ENCODE assay signal across 8 mouse cellular contexts in the genomic region with DNA sequence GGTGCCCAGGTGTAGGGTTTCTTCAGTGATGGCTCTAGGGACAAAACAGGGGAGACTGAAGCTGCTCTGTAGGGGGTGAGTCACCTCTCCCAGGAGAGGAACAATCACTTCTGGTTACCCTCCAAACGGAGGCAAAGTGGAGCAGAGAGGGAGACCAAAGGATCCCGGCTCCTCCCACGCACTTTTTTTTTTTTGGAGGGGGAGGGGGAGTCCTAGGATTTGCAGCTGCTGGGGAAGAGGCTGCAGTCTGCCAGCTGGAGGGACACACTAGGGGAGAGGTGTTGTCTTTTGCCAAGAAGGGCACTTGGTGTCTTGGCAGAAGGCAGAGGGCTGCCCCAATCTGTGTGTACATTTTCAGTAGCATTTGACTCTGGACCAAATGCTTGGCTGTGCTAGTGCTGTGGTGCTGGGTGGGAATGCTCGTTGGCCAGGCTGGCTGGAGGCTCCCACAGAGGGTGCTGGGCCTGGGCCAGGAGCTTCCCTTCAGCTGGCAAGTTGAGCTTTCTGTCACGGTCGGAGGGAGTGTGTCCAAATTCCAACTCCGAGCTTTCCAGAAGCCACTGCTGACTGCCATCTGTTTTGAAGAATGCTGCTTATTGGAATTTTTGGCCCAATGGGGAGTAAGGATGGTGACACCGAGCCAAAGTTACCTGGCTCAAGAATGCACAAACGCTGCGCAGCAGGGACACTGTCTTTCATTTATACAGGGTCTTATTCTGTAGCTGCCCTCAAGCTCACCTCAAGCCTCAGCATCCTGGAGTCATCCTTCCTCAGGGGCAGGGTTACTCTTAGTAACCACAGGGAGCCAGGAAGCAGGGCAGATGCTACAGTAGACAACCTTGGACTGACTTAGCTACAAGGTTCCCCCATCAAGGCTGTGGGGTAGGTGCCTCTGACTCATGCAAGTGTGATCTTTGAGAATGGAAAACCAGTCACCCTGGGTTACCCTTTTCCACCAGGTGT. TPM values are rescaled to one million over a fixed set of nuclear protein-coding genes. Genes with fewer than 3 reads are reported as not detected.
A peak's percentile ranks its signal among the peaks of the same experiment; 100 is the strongest.
DNase-seq lines count a peak whose midpoint lies in the region; ATAC-seq and TF ChIP-seq lines count a peak whose summit lies in the region.

No protein-coding gene starts in this region.

- no peak for ATAC-seq in forebrain, embryonic 11.5 days (replicated peaks; ENCODE audit: low FRiP score)
- ATAC-seq in heart, embryonic 14.5 days (ENCODE audit: insufficient number of reproducible peaks, insufficient read depth, low FRiP score, low read depth): peak; percentile 56
- no peak for ATAC-seq in liver, embryonic 13.5 days (ENCODE audit: low read depth)
- peak; percentile 85 for ATAC-seq in neural tube, embryonic 13.5 days (ENCODE audit: low read depth)

- WGBS in forebrain, embryonic 11.5 days: 21% methylated on average over 10 of the region's 10 CpGs
- WGBS in heart, embryonic 14.5 days: 17% methylated on average over 9 of the region's 10 CpGs
- WGBS in liver, embryonic 13.5 days (ENCODE audit: insufficient replicate concordance): 33% methylated on average over 10 of the region's 10 CpGs
- 13% methylated on average over 10 of the region's 10 CpGs for WGBS in neural tube, embryonic 13.5 days

- peak overlapping the region; percentile 55; the same call in 1 of the 2 replicates for H3K27ac ChIP-seq in forebrain, embryonic 11.5 days (ENCODE audit: low read depth, low read length)
- peak overlapping the region; percentile 89 to 91 for H3K27ac ChIP-seq in heart, embryonic 14.5 days (replicated peaks in 1 of 2; ENCODE audit: control insufficient read depth in 1 of 2, insufficient read depth in 1 of 2, low read depth in 2 of 2, low read length in 2 of 2)
- peak overlapping the region; percentile 87 for H3K27ac ChIP-seq in liver, embryonic 13.5 days
- H3K27ac ChIP-seq in neural tube, embryonic 13.5 days (replicated peaks): peak overlapping the region; percentile 86

- DNase-seq in brain, adult 2 months (ENCODE audit: low read depth, low spot score): peak; percentile 97
- no peak for DNase-seq in forebrain, embryonic 11.5 days (ENCODE audit: low spot score)
- peak; percentile 94 for DNase-seq in kidney, postnatal 14 days
- no peak for DNase-seq in liver, embryonic 13.5 days
- no peak for DNase-seq in T-cell, adult 2 months (ENCODE audit: low spot score)

- no peak for TF ChIP-seq CTCF in E14TG2a.4 (conservative IDR thresholded peaks at IDR 0.05; ENCODE audit: low read length)

- peaks cover 34% of the 10 kb centered on the region for H3K36me3 ChIP-seq in E14TG2a.4 (ENCODE audit: insufficient read depth, low read length)
- H3K36me3 ChIP-seq in forebrain, embryonic 11.5 days (ENCODE audit: control insufficient read depth, insufficient read depth, low read length): no peaks in the 10 kb centered on the region; the same call in 1 of the 2 replicates
- peaks cover 22% of the 10 kb centered on the region for H3K36me3 ChIP-seq in heart, embryonic 14.5 days (ENCODE audit: control insufficient read depth, insufficient read depth, low read length)
- H3K36me3 ChIP-seq in liver, embryonic 13.5 days: peaks cover 15% of the 10 kb centered on the region
- H3K36me3 ChIP-seq in neural tube, embryonic 13.5 days: peaks cover 23% of the 10 kb centered on the region

- peak overlapping the region; percentile 7; the same call in 1 of the 2 replicates for H3K9ac ChIP-seq in forebrain, embryonic 11.5 days (ENCODE audit: low read length)
- peak overlapping the region; percentile 70 for H3K9ac ChIP-seq in heart, embryonic 14.5 days (ENCODE audit: low read length)
- peak overlapping the region; percentile 45 for H3K9ac ChIP-seq in liver, embryonic 13.5 days
- H3K9ac ChIP-seq in neural tube, embryonic 13.5 days: peak overlapping the region; percentile 55; the same call in 1 of the 2 replicates

- H3K4me1 ChIP-seq in E14TG2a.4 (replicated peaks; ENCODE audit: low read depth, low read length): peaks cover 86% of the 10 kb centered on the region
- H3K4me1 ChIP-seq in forebrain, embryonic 11.5 days (replicated peaks; ENCODE audit: control insufficient read depth, insufficient read depth, low read length): peaks cover 3% of the 10 kb centered on the region; the same call in 1 of the 2 replicates
- H3K4me1 ChIP-seq in heart, embryonic 14.5 days (ENCODE audit: control insufficient read depth in 2 of 2, insufficient read depth in 2 of 2, low read length in 2 of 2): peaks cover 14 to 20% of the 10 kb centered on the region in 2 experiments
- peaks cover 46% of the 10 kb centered on the region for H3K4me1 ChIP-seq in liver, embryonic 13.5 days (replicated peaks)
- H3K4me1 ChIP-seq in neural tube, embryonic 13.5 days (replicated peaks): peaks cover 46% of the 10 kb centered on the region

- H3K27me3 ChIP-seq in E14TG2a.4 (ENCODE audit: insufficient read depth, low read length): no peaks in the 10 kb centered on the region
- H3K27me3 ChIP-seq in forebrain, embryonic 11.5 days (ENCODE audit: control insufficient read depth, insufficient read depth, low read length): no peaks in the 10 kb centered on the region
- no peaks in the 10 kb centered on the region for H3K27me3 ChIP-seq in heart, embryonic 14.5 days (ENCODE audit: control insufficient read depth, insufficient read depth, low read length)
- no peaks in the 10 kb centered on the region for H3K27me3 ChIP-seq in liver, embryonic 13.5 days
- H3K27me3 ChIP-seq in neural tube, embryonic 13.5 days: no peaks in the 10 kb centered on the region

- peak overlapping the region; percentile 76 for H3K4me3 ChIP-seq in E14TG2a.4 (replicated peaks; ENCODE audit: low read length)
- no peak overlapping the region for H3K4me3 ChIP-seq in forebrain, embryonic 11.5 days (ENCODE audit: low read depth, low read length)
- peak overlapping the region; percentile 22 to 23 for H3K4me3 ChIP-seq in heart, embryonic 14.5 days (ENCODE audit: control insufficient read depth in 1 of 2, insufficient read depth in 1 of 2, low read depth in 1 of 2, low read length in 2 of 2)
- H3K4me3 ChIP-seq in liver, embryonic 13.5 days (replicated peaks): peak overlapping the region; percentile 37
- peak overlapping the region; percentile 22 for H3K4me3 ChIP-seq in neural tube, embryonic 13.5 days

- no peaks in the 10 kb centered on the region for H3K9me3 ChIP-seq in E14TG2a.4 (ENCODE audit: low read length)
- H3K9me3 ChIP-seq in forebrain, embryonic 11.5 days (ENCODE audit: control insufficient read depth, low read length): no peaks in the 10 kb centered on the region
- H3K9me3 ChIP-seq in heart, embryonic 14.5 days (ENCODE audit: control insufficient read depth, low read length): no peaks in the 10 kb centered on the region
- no peaks in the 10 kb centered on the region for H3K9me3 ChIP-seq in liver, embryonic 13.5 days (replicated peaks)
- no peaks in the 10 kb centered on the region for H3K9me3 ChIP-seq in neural tube, embryonic 13.5 days

- H3K4me2 ChIP-seq in forebrain, embryonic 11.5 days (ENCODE audit: low read depth, low read length, severe bottlenecking): 0 out of 2 replicates have a peak overlapping the region, but pooled peaks have one; percentile 5
- peak overlapping the region; percentile 61 for H3K4me2 ChIP-seq in heart, embryonic 14.5 days (ENCODE audit: low read length)
- H3K4me2 ChIP-seq in liver, embryonic 13.5 days: peak overlapping the region; percentile 55
- peak overlapping the region; percentile 47 for H3K4me2 ChIP-seq in neural tube, embryonic 13.5 days

RNA-seq across cellular contexts. Expression of a gene that starts 10.5 kb away (rescaled TPM):
- polyA plus RNA-seq in forebrain, embryonic 11.5 days (2014; fragmentation: Nextera tagmentation; extraction: Ambion mirVana): 4.8 and 6.3 TPM in 2 replicates
- polyA plus RNA-seq in heart, embryonic 14.5 days (2014; fragmentation: Nextera tagmentation; extraction: Ambion mirVana): 3.4 and 4.7 TPM in 2 replicates
- 1.0 and 1.1 TPM in 2 replicates for polyA plus RNA-seq in liver, embryonic 13.5 days (2015; fragmentation: Nextera tagmentation; extraction: Ambion mirVana)
- polyA plus RNA-seq in neural tube, embryonic 13.5 days (2015; fragmentation: Nextera tagmentation; extraction: Ambion mirVana): 2.8 and 4.3 TPM in 2 replicates

RNA-seq across cellular contexts. Expression of a gene that starts 12.0 kb away (rescaled TPM):
- 17.2 and 17.8 TPM in 2 replicates for polyA plus RNA-seq in forebrain, embryonic 11.5 days (2014; fragmentation: Nextera tagmentation; extraction: Ambion mirVana)
- 11.6 and 12.1 TPM in 2 replicates for polyA plus RNA-seq in heart, embryonic 14.5 days (2014; fragmentation: Nextera tagmentation; extraction: Ambion mirVana)
- 5.8 and 7.3 TPM in 2 replicates for polyA plus RNA-seq in liver, embryonic 13.5 days (2015; fragmentation: Nextera tagmentation; extraction: Ambion mirVana)
- polyA plus RNA-seq in neural tube, embryonic 13.5 days (2015; fragmentation: Nextera tagmentation; extraction: Ambion mirVana): 12.3 and 14.2 TPM in 2 replicates

RNA-seq across cellular contexts. Expression of a gene that starts 58.5 kb away (rescaled TPM):
- polyA plus RNA-seq in forebrain, embryonic 11.5 days (2014; fragmentation: Nextera tagmentation; extraction: Ambion mirVana): 11.6 and 15.7 TPM in 2 replicates
- polyA plus RNA-seq in heart, embryonic 14.5 days (2014; fragmentation: Nextera tagmentation; extraction: Ambion mirVana): 0.40 and 1.4 TPM in 2 replicates
- polyA plus RNA-seq in liver, embryonic 13.5 days (2015; fragmentation: Nextera tagmentation; extraction: Ambion mirVana): 0.77 and 0.92 TPM in 2 replicates
- polyA plus RNA-seq in neural tube, embryonic 13.5 days (2015; fragmentation: Nextera tagmentation; extraction: Ambion mirVana): 1.0 and 3.3 TPM in 2 replicates

Comparison
In these comparisons a context has a peak if more than half of its experiments do, and no peak if none do; other contexts are left out.
1. DNase-seq: peak in brain, adult 2 months (single experiment) and kidney, postnatal 14 days (single experiment); none in forebrain, embryonic 11.5 days (single experiment), liver, embryonic 13.5 days (single experiment) and T-cell, adult 2 months (single experiment).
2. ATAC-seq: peak in heart, embryonic 14.5 days (single experiment) and neural tube, embryonic 13.5 days (single experiment); none in forebrain, embryonic 11.5 days (single experiment) and liver, embryonic 13.5 days (single experiment).
3. H3K4me2 ChIP-seq: peak in every context shown above with its lines; median percentile 61 in heart, embryonic 14.5 days; 55 in liver, embryonic 13.5 days; 47 in neural tube, embryonic 13.5 days; 5 in forebrain, embryonic 11.5 days.
4. H3K9ac ChIP-seq: peak in every context shown above with its lines; median percentile 70 in heart, embryonic 14.5 days; 55 in neural tube, embryonic 13.5 days; 45 in liver, embryonic 13.5 days; 7 in forebrain, embryonic 11.5 days.
5. Peak in every context shown above with its lines, with median percentiles within 50 percentile points of each other: H3K27ac ChIP-seq.